Mouse (Mus musculus) embryonic facial prominence, embryonic 14.5 days (tissue): Measurements from ENCODE around the gene Brd3. TPM values are rescaled to one million over a fixed set of nuclear protein-coding genes. Genes with fewer than 3 reads are reported as not detected.

Experiments used
- ATAC-seq: fragments of 200-750 bp; cut with Nextera tagmentation; 2 replicates; pipeline ENCODE4 v1.8.0; 2017; ENCODE audit warnings: low read depth, moderate number of reproducible peaks, moderate TSS enrichment
- DNase-seq: peaks from one replicate; pipeline ENCODE4 v3.0.0-alpha.2; 2015; ENCODE audit warnings: low spot score
- H3K27ac ChIP-seq: fragments of 300-500 bp; sonication (generic); replicated peaks from 2 replicates; pipeline ENCODE4 v1.5.1; 2014; ENCODE audit warnings: low read depth, mild to moderate bottlenecking, low read length, moderate library complexity
- H3K27me3 ChIP-seq: fragments of 300-500 bp; sonication (generic); replicated peaks from 2 replicates; pipeline ENCODE4 v1.6.1; 2014; ENCODE audit warnings: low read length; ENCODE audit not compliant: control insufficient read depth, insufficient read depth
- H3K36me3 ChIP-seq: fragments of 300-500 bp; sonication (generic); 2 replicates; pipeline ENCODE4 v1.6.1; 2014; ENCODE audit warnings: low read length, mixed read lengths; ENCODE audit not compliant: control insufficient read depth, insufficient read depth
- H3K4me1 ChIP-seq: fragments of 300-500 bp; sonication (generic); 2 replicates; pipeline ENCODE4 v1.6.1; 2014; ENCODE audit warnings: antibody characterized with exemption, low read length; ENCODE audit not compliant: control insufficient read depth, insufficient read depth
- H3K4me2 ChIP-seq: fragments of 300-500 bp; sonication (generic); 2 replicates; pipeline ENCODE4 v1.6.1; 2014; ENCODE audit warnings: low read depth, mild to moderate bottlenecking, low read length, moderate library complexity, mixed read lengths
- H3K4me3 ChIP-seq: fragments of 300-500 bp; sonication (generic); 2 replicates; pipeline ENCODE4 v1.5.1; 2014; ENCODE audit warnings: low read depth, mild to moderate bottlenecking, low read length
- H3K9ac ChIP-seq: fragments of 300-500 bp; sonication (generic); 2 replicates; pipeline ENCODE4 v1.6.1; 2014; ENCODE audit warnings: low read depth, mild to moderate bottlenecking, low read length, moderate library complexity, mixed read lengths
- H3K9me3 ChIP-seq: fragments of 300-500 bp; sonication (generic); 2 replicates; pipeline ENCODE4 v1.6.1; 2016; ENCODE audit warnings: low read length; ENCODE audit not compliant: control insufficient read depth
- WGBS: fragments of 180-500 bp; shearing (Covaris S2); extraction: QIAGEN DNeasy Blood & Tissue Kit; methylation state at CpG from one replicate; pipeline ENCODE4 v1.1.7; 2014; 5-methylcytosine and 5-hydroxymethylcytosine counted together
- polyA plus RNA-seq: library from polyadenylated mRNA; unstranded; fragments of >200 nt; fragmentation: Nextera tagmentation; extraction: Ambion mirVana; gene quantifications from 2 replicates; pipeline ENCODE4 v1.2.1, GENCODE M21; 2014

Gene Brd3
- polyA plus RNA-seq, 1 experiment from 2014 or later = 131 TPM

GRCm38 (mm10) chr2:27480367-27480766 is 27.1 kb downstream of the Brd3 start:
- peaks cover 7% of the 10 kb centered on the region; the same call in 1 of the 2 replicates for H3K4me1 ChIP-seq
- ATAC-seq = no peak
- no peak overlapping the region for H3K27ac ChIP-seq
- H3K4me3 ChIP-seq = no peak overlapping the region
- 78% methylated on average over 4 of the region's 4 CpGs for WGBS
- no peaks in the 10 kb centered on the region for H3K9me3 ChIP-seq
- no peaks in the 10 kb centered on the region for H3K27me3 ChIP-seq
- H3K9ac ChIP-seq = no peak overlapping the region
- H3K4me2 ChIP-seq = no peak overlapping the region
- no peak for DNase-seq
- no peaks in the 10 kb centered on the region for H3K36me3 ChIP-seq

- no peak for ATAC-seq
- H3K9me3 ChIP-seq = no peaks in the 10 kb centered on the region
- 57% methylated on average over 4 of the region's 4 CpGs for WGBS
These were observed 27.6 kb downstream of the Brd3 start for GRCm38 (mm10) chr2:27479821-27480220.

GRCm38 (mm10) chr2:27476303-27477192 is 30.9 kb downstream of the Brd3 start:
- DNase-seq (peak; percentile 61), ATAC-seq (no peak)
- H3K36me3 ChIP-seq = no peaks in the 10 kb centered on the region
- peak overlapping the region; percentile 88 for H3K4me2 ChIP-seq
- H3K4me3 ChIP-seq = peak overlapping the region; percentile 97
- H3K9ac ChIP-seq = peak overlapping the region; percentile 74
- no peaks in the 10 kb centered on the region for H3K9me3 ChIP-seq
- no peaks in the 10 kb centered on the region for H3K27me3 ChIP-seq
- peaks cover 23% of the 10 kb centered on the region for H3K4me1 ChIP-seq
- 27% methylated on average over 11 of the region's 11 CpGs for WGBS
- H3K27ac ChIP-seq = peak overlapping the region; percentile 95

More at GRCm38 (mm10) chr2:27479821-27480220, 27.6 kb downstream of the Brd3 start:
- Histone ChIP-seq H3K4me1 (peaks cover 7% of the 10 kb centered on the region; the same call in 1 of the 2 replicates), H3K27me3 (no peaks in the 10 kb centered on the region), H3K9ac (no peak overlapping the region), H3K4me3 (no peak overlapping the region), H3K27ac (no peak overlapping the region), H3K4me2 (no peak overlapping the region), H3K36me3 (no peaks in the 10 kb centered on the region)
- no peak for DNase-seq

GRCm38 (mm10) chr2:27475495-27476302 is 31.8 kb downstream of the Brd3 start:
- peak overlapping the region; percentile 87 for H3K9ac ChIP-seq
- WGBS = 1% methylated on average over 54 of the region's 96 CpGs
- peak; percentile 99 for ATAC-seq
- peak overlapping the region; percentile 88 for H3K4me2 ChIP-seq
- H3K4me1 ChIP-seq = peaks cover 23% of the 10 kb centered on the region
- peak; percentile 98 for DNase-seq
- H3K4me3 ChIP-seq = peak overlapping the region; percentile 97
- no peaks in the 10 kb centered on the region for H3K36me3 ChIP-seq
- peak overlapping the region; percentile 95 for H3K27ac ChIP-seq
- no peaks in the 10 kb centered on the region for H3K27me3 ChIP-seq
- H3K9me3 ChIP-seq = no peaks in the 10 kb centered on the region

GRCm38 (mm10) chr2:27474621-27475484 is 32.6 kb downstream of the Brd3 start:
- ATAC-seq (peak; percentile 34), DNase-seq (peak; percentile 48)
- Histone ChIP-seq H3K4me1 (peaks cover 23% of the 10 kb centered on the region), H3K27ac (peak overlapping the region; percentile 95), H3K4me2 (peak overlapping the region; percentile 88), H3K36me3 (no peaks in the 10 kb centered on the region), H3K4me3 (peak overlapping the region; percentile 97), H3K9me3 (no peaks in the 10 kb centered on the region), H3K27me3 (no peaks in the 10 kb centered on the region), H3K9ac (peak overlapping the region; percentile 87)
- under 1% methylated on average over 58 of the region's 84 CpGs for WGBS

GRCm38 (mm10) chr2:27473911-27474310 is 33.6 kb downstream of the Brd3 start:
- Histone ChIP-seq H3K9ac (peak overlapping the region; percentile 87), H3K27ac (peak overlapping the region; percentile 95), H3K36me3 (0 out of 2 replicates have a peak, but pooled peaks cover 1% of the 10 kb centered on the region), H3K4me3 (peak overlapping the region; percentile 97), H3K27me3 (no peaks in the 10 kb centered on the region), H3K9me3 (no peaks in the 10 kb centered on the region), H3K4me1 (peaks cover 23% of the 10 kb centered on the region), H3K4me2 (peak overlapping the region; percentile 88)
- DNase-seq = no peak
- WGBS = 20% methylated on average over 4 of the region's 4 CpGs
- no peak for ATAC-seq

- no peak for DNase-seq
- no peak overlapping the region for H3K27ac ChIP-seq
- no peaks in the 10 kb centered on the region for H3K9me3 ChIP-seq
- H3K4me2 ChIP-seq = peak overlapping the region; percentile 88
- no peaks in the 10 kb centered on the region for H3K27me3 ChIP-seq
- no peak for ATAC-seq
- H3K36me3 ChIP-seq = peaks cover 8% of the 10 kb centered on the region; the same call in 1 of the 2 replicates
- 61% methylated on average over 7 of the region's 7 CpGs for WGBS
- H3K9ac ChIP-seq = peak overlapping the region; percentile 87
- peaks cover 23% of the 10 kb centered on the region for H3K4me1 ChIP-seq
- peak overlapping the region; percentile 97 for H3K4me3 ChIP-seq
These were observed 34.2 kb downstream of the Brd3 start for GRCm38 (mm10) chr2:27473061-27473765.
